Mouse (Mus musculus): ENCODE data around the gene 3110082I17Rik. TPM values are rescaled to one million over a fixed set of nuclear protein-coding genes. Genes with fewer than 3 reads are reported as not detected.

Gene 3110082I17Rik
- polyA plus RNA-seq, 2 experiments: 11.2 to 11.6 TPM

GRCm38 (mm10) chr5:139496939-139497338, 36.6 kb upstream of the 3110082I17Rik start:
- no peak for DNase-seq (ENCODE audit: low read depth in 3 of 3, low spot score in 3 of 3)
- H3K36me3 ChIP-seq (replicated peaks; ENCODE audit: control insufficient read depth, insufficient read depth, low read depth): no peaks in the 10 kb centered on the region
- TF ChIP-seq EP300 (IDR thresholded peaks at IDR 0.05; ENCODE audit: low read depth) (no peak), CTCF (IDR thresholded peaks at IDR 0.05; ENCODE audit: low read depth) (peak; percentile 50)

GRCm38 (mm10) chr5:139495019-139495669, 34.8 kb upstream of the 3110082I17Rik start:
- no peaks in the 10 kb centered on the region for H3K4me1 ChIP-seq (replicated peaks; ENCODE audit: control insufficient read depth in 2 of 2, insufficient read depth in 2 of 2, low read length in 1 of 2)
- ATAC-seq (ENCODE audit: insufficient read depth) (no peak), DNase-seq (ENCODE audit: low read depth in 3 of 3, low spot score in 3 of 3) (no peak)
- no peaks in the 10 kb centered on the region for H3K9me3 ChIP-seq (ENCODE audit: control insufficient read depth, low read length)
- TF ChIP-seq EP300 (IDR thresholded peaks at IDR 0.05; ENCODE audit: low read depth) (no peak), CTCF (IDR thresholded peaks at IDR 0.05; ENCODE audit: low read depth) (no peak)
- 34% methylated on average over 21 of the region's 22 CpGs for WGBS (ENCODE audit: insufficient replicate concordance)
- no peak overlapping the region for H3K27ac ChIP-seq
- no peak overlapping the region for H3K4me2 ChIP-seq (ENCODE audit: low read depth)
- no peaks in the 10 kb centered on the region for H3K36me3 ChIP-seq (replicated peaks; ENCODE audit: control insufficient read depth, insufficient read depth, low read depth)
- H3K9ac ChIP-seq (replicated peaks): no peak overlapping the region
- H3K27me3 ChIP-seq (ENCODE audit: control insufficient read depth, insufficient read depth, low read length): no peaks in the 10 kb centered on the region; the same call in 1 of the 2 replicates
- H3K4me3 ChIP-seq (ENCODE audit: insufficient read depth in 1 of 2, low read depth in 2 of 2, low read length in 2 of 2): no peak overlapping the region

More at GRCm38 (mm10) chr5:139496939-139497338, 36.6 kb upstream of the 3110082I17Rik start:
- Histone ChIP-seq H3K27ac (no peak overlapping the region), H3K9me3 (ENCODE audit: control insufficient read depth, low read length) (no peaks in the 10 kb centered on the region), H3K4me1 (replicated peaks; ENCODE audit: control insufficient read depth in 2 of 2, insufficient read depth in 2 of 2, low read length in 1 of 2) (no peaks in the 10 kb centered on the region), H3K4me2 (ENCODE audit: low read depth) (no peak overlapping the region), H3K4me3 (ENCODE audit: insufficient read depth in 1 of 2, low read depth in 2 of 2, low read length in 2 of 2) (no peak overlapping the region), H3K27me3 (ENCODE audit: control insufficient read depth, insufficient read depth, low read length) (no peaks in the 10 kb centered on the region; the same call in 1 of the 2 replicates), H3K9ac (replicated peaks) (no peak overlapping the region)
- WGBS (ENCODE audit: insufficient replicate concordance): 38% methylated on average over 5 of the region's 5 CpGs
- no peak for ATAC-seq (ENCODE audit: insufficient read depth)

- Histone ChIP-seq H3K9ac (replicated peaks) (no peak overlapping the region), H3K27me3 (ENCODE audit: control insufficient read depth, insufficient read depth, low read length) (no peaks in the 10 kb centered on the region; the same call in 1 of the 2 replicates), H3K4me3 (ENCODE audit: insufficient read depth in 1 of 2, low read depth in 2 of 2, low read length in 2 of 2) (no peak overlapping the region), H3K4me1 (replicated peaks; ENCODE audit: control insufficient read depth in 2 of 2, insufficient read depth in 2 of 2, low read length in 1 of 2) (no peaks in the 10 kb centered on the region), H3K9me3 (ENCODE audit: control insufficient read depth, low read length) (no peaks in the 10 kb centered on the region), H3K27ac (no peak overlapping the region), H3K4me2 (ENCODE audit: low read depth) (no peak overlapping the region), H3K36me3 (replicated peaks; ENCODE audit: control insufficient read depth, insufficient read depth, low read depth) (no peaks in the 10 kb centered on the region)
- 46% methylated on average over 5 of the region's 5 CpGs for WGBS (ENCODE audit: insufficient replicate concordance)
- no peak for DNase-seq (ENCODE audit: low read depth in 3 of 3, low spot score in 3 of 3)
- no peak for TF ChIP-seq EP300 (IDR thresholded peaks at IDR 0.05; ENCODE audit: low read depth)
- TF ChIP-seq CTCF (IDR thresholded peaks at IDR 0.05; ENCODE audit: low read depth): no peak
- no peak for ATAC-seq (ENCODE audit: insufficient read depth)
Observed at GRCm38 (mm10) chr5:139493690-139494089, 33.4 kb upstream of the 3110082I17Rik start.

- no peak for ATAC-seq (ENCODE audit: insufficient read depth)
- Histone ChIP-seq H3K4me3 (ENCODE audit: insufficient read depth in 1 of 2, low read depth in 2 of 2, low read length in 2 of 2) (no peak overlapping the region), H3K9ac (replicated peaks) (no peak overlapping the region), H3K36me3 (replicated peaks; ENCODE audit: control insufficient read depth, insufficient read depth, low read depth) (no peaks in the 10 kb centered on the region), H3K27ac (no peak overlapping the region), H3K4me1 (replicated peaks; ENCODE audit: control insufficient read depth in 2 of 2, insufficient read depth in 2 of 2, low read length in 1 of 2) (no peaks in the 10 kb centered on the region), H3K9me3 (ENCODE audit: control insufficient read depth, low read length) (no peaks in the 10 kb centered on the region), H3K4me2 (ENCODE audit: low read depth) (no peak overlapping the region), H3K27me3 (ENCODE audit: control insufficient read depth, insufficient read depth, low read length) (no peaks in the 10 kb centered on the region; the same call in 1 of the 2 replicates)
- DNase-seq (ENCODE audit: low read depth in 3 of 3, low spot score in 3 of 3): no peak
- TF ChIP-seq CTCF (IDR thresholded peaks at IDR 0.05; ENCODE audit: low read depth) (no peak), EP300 (IDR thresholded peaks at IDR 0.05; ENCODE audit: low read depth) (no peak)
- 48% methylated on average over 8 of the region's 8 CpGs for WGBS (ENCODE audit: insufficient replicate concordance)
Observed at GRCm38 (mm10) chr5:139491348-139491747, 31.0 kb upstream of the 3110082I17Rik start.

DNA sequence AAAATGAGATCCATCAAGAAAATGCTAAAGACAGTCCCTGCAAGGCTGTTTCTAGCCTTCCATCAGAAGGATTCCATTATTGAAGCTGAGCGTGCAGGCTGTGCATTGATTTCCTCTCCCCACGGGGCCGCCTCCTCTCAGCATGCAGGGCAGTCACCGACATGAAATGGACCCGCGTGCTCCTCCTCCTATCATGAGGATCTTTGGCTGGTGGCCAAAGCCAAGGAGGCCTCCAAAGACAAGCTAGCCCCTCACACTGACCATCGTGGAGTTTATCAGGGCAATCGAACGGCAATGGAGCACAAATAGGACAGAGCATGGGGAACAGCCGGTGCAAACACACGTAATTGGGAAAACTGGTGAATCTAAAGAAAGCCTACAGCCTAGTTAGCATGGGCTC, 29.8 kb upstream of the 3110082I17Rik start:
- no peaks in the 10 kb centered on the region; the same call in 1 of the 2 replicates for H3K27me3 ChIP-seq (ENCODE audit: control insufficient read depth, insufficient read depth, low read length)
- H3K4me3 ChIP-seq (ENCODE audit: insufficient read depth in 1 of 2, low read depth in 2 of 2, low read length in 2 of 2): no peak overlapping the region
- TF ChIP-seq CTCF (IDR thresholded peaks at IDR 0.05; ENCODE audit: low read depth): no peak
- TF ChIP-seq EP300 (IDR thresholded peaks at IDR 0.05; ENCODE audit: low read depth): no peak
- H3K36me3 ChIP-seq (replicated peaks; ENCODE audit: control insufficient read depth, insufficient read depth, low read depth): no peaks in the 10 kb centered on the region
- WGBS (ENCODE audit: insufficient replicate concordance): 72% methylated on average over 11 of the region's 11 CpGs
- no peak overlapping the region for H3K27ac ChIP-seq
- H3K4me1 ChIP-seq (replicated peaks; ENCODE audit: control insufficient read depth in 2 of 2, insufficient read depth in 2 of 2, low read length in 1 of 2): no peaks in the 10 kb centered on the region
- no peaks in the 10 kb centered on the region for H3K9me3 ChIP-seq (ENCODE audit: control insufficient read depth, low read length)
- H3K4me2 ChIP-seq (ENCODE audit: low read depth): no peak overlapping the region
- DNase-seq (ENCODE audit: low read depth in 3 of 3, low spot score in 3 of 3): no peak
- no peak for ATAC-seq (ENCODE audit: insufficient read depth)
- H3K9ac ChIP-seq (replicated peaks): no peak overlapping the region

Data from liver, embryonic 14.5 days (tissue).